Comparison of ENCODE assay signal across 8 mouse cellular contexts in the genomic region with DNA sequence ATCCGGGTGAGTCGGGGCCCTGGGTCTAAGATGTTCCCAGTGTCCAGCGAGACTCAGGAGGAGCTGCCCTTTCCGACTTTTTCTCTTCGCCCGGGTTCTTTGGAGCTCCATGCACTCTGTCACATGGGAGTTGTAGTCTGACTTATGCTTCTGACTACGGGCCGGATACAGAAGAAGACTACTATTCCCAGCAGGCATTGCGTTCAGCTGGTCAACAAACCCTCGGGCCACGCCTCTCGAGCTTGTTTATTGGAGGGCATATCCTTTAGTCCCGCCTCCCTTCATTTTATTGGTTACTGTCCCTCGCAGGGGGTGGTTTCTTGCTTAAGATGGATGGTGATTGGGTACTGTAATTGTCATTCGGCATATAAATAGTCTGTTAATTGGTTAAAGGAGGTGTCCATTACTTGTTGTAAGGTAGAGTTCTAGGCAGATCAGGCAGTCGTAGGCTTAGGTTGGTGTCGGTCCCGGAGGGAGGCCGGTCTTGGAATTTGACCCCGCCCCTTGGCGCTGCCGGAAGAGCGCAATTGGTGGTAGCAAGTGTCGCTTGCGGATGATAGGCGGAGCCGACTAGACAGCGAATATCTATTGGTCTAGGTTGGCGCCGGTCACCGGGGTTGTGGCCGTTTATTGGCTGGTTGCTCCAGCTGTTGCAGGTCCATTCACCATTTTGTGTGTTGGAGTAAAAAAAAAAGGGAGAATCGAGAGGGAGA. TPM values are rescaled to one million over a fixed set of nuclear protein-coding genes. Genes with fewer than 3 reads are reported as not detected.
DNase-seq lines count a peak whose midpoint lies in the region; ATAC-seq lines count a peak whose summit lies in the region.

No protein-coding gene starts in this region.

- WGBS in hindbrain, embryonic 11.5 days, result under 1% methylated on average over 33 of the region's 33 CpGs

- H3K4me3 ChIP-seq in hindbrain, embryonic 11.5 days (ENCODE audit: low read depth, low read length), result peak overlapping the region; percentile 64

- H3K4me1 ChIP-seq in hindbrain, embryonic 11.5 days (replicated peaks; ENCODE audit: control insufficient read depth, insufficient read depth, low read length), result peaks cover 3% of the 10 kb centered on the region

- H3K36me3 ChIP-seq in hindbrain, embryonic 11.5 days (ENCODE audit: control insufficient read depth, insufficient read depth, low read length), result no peaks in the 10 kb centered on the region

- peak; percentile 100 for DNase-seq in Muller cell, postnatal 12 days (ENCODE audit: inconsistent ontology term)
- DNase-seq in cerebellum, adult 9-11 months, result peak; percentile 100
- DNase-seq in frontal cortex, adult 2 months (ENCODE audit: extremely low spot score in 1 of 2, low spot score in 1 of 2), result peak; percentile 99 to 100
- DNase-seq in hindbrain, embryonic 11.5 days (ENCODE audit: low spot score), result peak; percentile 98
- peak; percentile 97 to 99 for DNase-seq in layer of hippocampus, postnatal 10 days (ENCODE audit: low spot score in 2 of 2)
- DNase-seq in lung, postnatal 10 days, result peak; percentile 100
- DNase-seq in ovary, postnatal 36 days (ENCODE audit: low spot score), result peak; percentile 98
- peak; percentile 98 for DNase-seq in thymus, postnatal 25 days

- peak overlapping the region; percentile 64 for H3K4me2 ChIP-seq in hindbrain, embryonic 11.5 days (replicated peaks; ENCODE audit: low read depth, low read length)

- ATAC-seq in hindbrain, embryonic 11.5 days (ENCODE audit: low FRiP score), result peak; percentile 97

- H3K27ac ChIP-seq in hindbrain, embryonic 11.5 days (ENCODE audit: low read depth, low read length), result peak overlapping the region; percentile 81

- H3K9me3 ChIP-seq in hindbrain, embryonic 11.5 days (ENCODE audit: control insufficient read depth, low read length), result no peaks in the 10 kb centered on the region

- H3K27me3 ChIP-seq in hindbrain, embryonic 11.5 days (ENCODE audit: control insufficient read depth, insufficient read depth, low read length), result no peaks in the 10 kb centered on the region

- peak overlapping the region; percentile 79 for H3K9ac ChIP-seq in hindbrain, embryonic 11.5 days (ENCODE audit: low read depth, low read length)

RNA-seq across cellular contexts. Expression of gene Cic, which starts 0.4 kb away (rescaled TPM):
- polyA plus RNA-seq in frontal cortex, adult 2 months (2012; rRNA removed), result 92.4 and 104 TPM in 2 replicates
- polyA plus RNA-seq in hindbrain, embryonic 11.5 days (2014; fragmentation: Nextera tagmentation; extraction: Ambion mirVana), result 25.4 and 39.0 TPM in 2 replicates
- total RNA-seq in layer of hippocampus, postnatal 10 days (2021), result 100 to 1,000 TPM; 234 to 267 TPM

RNA-seq across cellular contexts. Expression of gene Erf, which starts 17.3 kb away (rescaled TPM):
- polyA plus RNA-seq in frontal cortex, adult 2 months (2012; rRNA removed), result 38.9 TPM in 2 replicates
- 12.8 and 14.2 TPM in 2 replicates for polyA plus RNA-seq in hindbrain, embryonic 11.5 days (2014; fragmentation: Nextera tagmentation; extraction: Ambion mirVana)
- total RNA-seq in layer of hippocampus, postnatal 10 days (2021), result 10 to 100 TPM; 38.1 to 39.5 TPM

RNA-seq across cellular contexts. Expression of gene Pafah1b3, which starts 29.9 kb away (rescaled TPM):
- polyA plus RNA-seq in frontal cortex, adult 2 months (2012; rRNA removed), result 33.5 and 43.0 TPM in 2 replicates
- 335 and 344 TPM in 2 replicates for polyA plus RNA-seq in hindbrain, embryonic 11.5 days (2014; fragmentation: Nextera tagmentation; extraction: Ambion mirVana)
- total RNA-seq in layer of hippocampus, postnatal 10 days (2021), result 10 to 100 TPM; 63.0 to 67.6 TPM

RNA-seq across cellular contexts. Expression of gene Gsk3a, which starts 30.3 kb away (rescaled TPM):
- polyA plus RNA-seq in frontal cortex, adult 2 months (2012; rRNA removed), result 241 and 244 TPM in 2 replicates
- polyA plus RNA-seq in hindbrain, embryonic 11.5 days (2014; fragmentation: Nextera tagmentation; extraction: Ambion mirVana), result 14.1 and 16.1 TPM in 2 replicates
- 100 to 1,000 TPM; 162 to 187 TPM for total RNA-seq in layer of hippocampus, postnatal 10 days (2021)

RNA-seq across cellular contexts. Expression of gene Prr19, which starts 33.3 kb away (rescaled TPM):
- 0.17 and 0.28 TPM in 2 replicates for polyA plus RNA-seq in frontal cortex, adult 2 months (2012; rRNA removed)
- 0.86 and 1.3 TPM in 2 replicates for polyA plus RNA-seq in hindbrain, embryonic 11.5 days (2014; fragmentation: Nextera tagmentation; extraction: Ambion mirVana)
- total RNA-seq in layer of hippocampus, postnatal 10 days (2021), result under 1 TPM; 0.27 to 0.30 TPM

Comparison
In these comparisons a context has a peak if more than half of its experiments do, and no peak if none do; other contexts are left out.
1. Peak in every context shown above with its lines: DNase-seq, ATAC-seq, H3K4me3 ChIP-seq and H3K27ac ChIP-seq.